Mouse (Mus musculus) C2C12 (cell line): ENCODE results near the gene Ncoa1. TPM values are rescaled to one million over a fixed set of nuclear protein-coding genes. Genes with fewer than 3 reads are reported as not detected.

Experiments used
- H3K27me3 ChIP-seq: one replicate; pipeline ENCODE4 v1.6.1; 2011; ENCODE audit not compliant: control insufficient read depth, insufficient read depth, insufficient read length
- H3K36me3 ChIP-seq: one replicate; pipeline ENCODE4 v1.6.1; 2011; ENCODE audit not compliant: control insufficient read depth, insufficient read depth
- H3K4me3 ChIP-seq: one replicate; pipeline ENCODE4 v1.5.1; 2011; ENCODE audit warnings: mild to moderate bottlenecking, control low read depth; ENCODE audit not compliant: poor library complexity, insufficient read depth, severe bottlenecking
- H3K79me2 ChIP-seq: one replicate; pipeline ENCODE4 v1.6.1; 2011; ENCODE audit not compliant: control insufficient read depth, insufficient read depth
- H3K79me3 ChIP-seq: one replicate; pipeline ENCODE4 v1.6.1; 2011; ENCODE audit warnings: low read depth, control low read depth
- H3ac ChIP-seq: one replicate; pipeline ENCODE3; 2011; ENCODE audit warnings: low read depth; ENCODE audit not compliant: control insufficient read depth, insufficient read length
- CEBPB ChIP-seq: IDR thresholded peaks from one replicate; pipeline ENCODE4 v1.6.1; 2011; ENCODE audit warnings: low read depth, mild to moderate bottlenecking, control low read depth, moderate library complexity
- CTCF ChIP-seq: IDR thresholded peaks from one replicate; pipeline ENCODE4 v1.5.1; 2011; ENCODE audit not compliant: control insufficient read depth, insufficient read depth, insufficient read length
- FOSL1 ChIP-seq: IDR thresholded peaks from one replicate; pipeline ENCODE4 v1.8.0; 2011; ENCODE audit warnings: mild to moderate bottlenecking, low read length; ENCODE audit not compliant: poor library complexity, insufficient read depth, severe bottlenecking
- MAX ChIP-seq: IDR thresholded peaks from one replicate; pipeline ENCODE4 v1.6.1; 2011; ENCODE audit warnings: mild to moderate bottlenecking, control low read depth
- MYOD1 ChIP-seq: IDR thresholded peaks from one replicate; pipeline ENCODE4 v1.6.1; 2011; ENCODE audit warnings: low read depth; ENCODE audit not compliant: control insufficient read depth, insufficient read length
- MYOG ChIP-seq: IDR thresholded peaks from one replicate; pipeline ENCODE4 v1.6.1; 2011; ENCODE audit not compliant: control insufficient read depth, insufficient read length; ENCODE audit errors: extremely low read depth
- USF1 ChIP-seq: IDR thresholded peaks from one replicate; pipeline ENCODE4 v1.6.1; 2011; ENCODE audit warnings: low read depth, mild to moderate bottlenecking, control low read depth, moderate library complexity
- polyA plus RNA-seq: library from polyadenylated mRNA; unstranded; fragments of >200 nt; fragmentation: generic; extraction: Trizol; gene quantifications from one replicate; pipeline ENCODE4 v1.2.1, GENCODE M21; 2012; ENCODE audit warnings: missing spikeins

Ncoa1 gene
- polyA plus RNA-seq, 1 experiment, result 3.4 TPM

DNA sequence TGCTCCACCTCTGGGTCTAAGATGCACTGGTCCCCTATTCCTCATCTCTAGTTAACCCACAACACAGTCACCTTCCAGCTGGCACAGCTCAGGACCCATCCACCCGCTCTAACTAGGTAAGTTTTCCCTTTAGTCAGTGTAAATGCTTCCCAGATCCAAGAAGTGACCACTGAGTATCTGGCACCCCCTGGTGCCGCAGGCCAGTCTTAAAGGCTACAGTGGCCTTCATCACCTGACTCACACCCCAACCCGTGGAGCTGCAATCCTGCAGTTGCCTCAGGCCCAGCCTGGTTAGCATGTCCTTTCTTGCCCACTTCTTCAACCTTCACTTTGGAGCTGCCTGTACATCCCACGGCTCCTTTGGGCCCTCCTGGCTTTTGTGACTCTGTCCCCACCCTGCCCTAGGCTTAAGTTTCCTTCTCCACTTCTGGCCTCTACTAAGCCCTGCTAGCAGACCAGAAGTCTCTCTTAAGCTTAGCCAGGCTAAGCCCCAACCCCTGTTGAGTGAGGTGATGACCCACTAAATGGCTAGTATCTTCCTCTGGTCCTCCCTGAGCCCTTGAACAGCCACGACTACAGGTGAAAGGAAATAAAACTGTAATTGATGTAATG is 120.0 kb downstream of the Ncoa1 start:
- H3K4me3 ChIP-seq, result no peak overlapping the region
- TF ChIP-seq MYOD1, result no peak
- TF ChIP-seq MAX, result no peak
- TF ChIP-seq USF1, result no peak
- no peak for TF ChIP-seq CEBPB
- no peak for TF ChIP-seq CTCF
- no peak for TF ChIP-seq FOSL1
- TF ChIP-seq MYOG, result no peak
- H3ac ChIP-seq, result no peak overlapping the region
- no peaks in the 10 kb centered on the region for H3K79me2 ChIP-seq
- no peaks in the 10 kb centered on the region for H3K27me3 ChIP-seq
- H3K79me3 ChIP-seq, result no peaks in the 10 kb centered on the region
- H3K36me3 ChIP-seq, result no peaks in the 10 kb centered on the region

GRCm38 (mm10) chr12:4355019-4355730 is 121.8 kb downstream of the Ncoa1 start:
- H3K79me2 ChIP-seq, result no peaks in the 10 kb centered on the region
- H3K4me3 ChIP-seq, result no peak overlapping the region
- H3K79me3 ChIP-seq, result no peaks in the 10 kb centered on the region
- TF ChIP-seq MYOG (no peak), CTCF (no peak), USF1 (no peak), CEBPB (no peak), MYOD1 (no peak), MAX (no peak)
- H3K27me3 ChIP-seq, result no peaks in the 10 kb centered on the region
- H3ac ChIP-seq, result no peak overlapping the region
- H3K36me3 ChIP-seq, result no peaks in the 10 kb centered on the region

- H3K27me3 ChIP-seq, result no peaks in the 10 kb centered on the region
- no peak overlapping the region for H3ac ChIP-seq
- no peaks in the 10 kb centered on the region for H3K79me2 ChIP-seq
- no peaks in the 10 kb centered on the region for H3K36me3 ChIP-seq
- no peak for TF ChIP-seq CEBPB
- TF ChIP-seq USF1, result no peak
- TF ChIP-seq MYOD1, result no peak
- TF ChIP-seq FOSL1, result no peak
- TF ChIP-seq MYOG, result no peak
- no peak for TF ChIP-seq CTCF
- no peak for TF ChIP-seq MAX
- no peak overlapping the region for H3K4me3 ChIP-seq
- H3K79me3 ChIP-seq, result no peaks in the 10 kb centered on the region
Observed at GRCm38 (mm10) chr12:4343216-4343615, 133.8 kb downstream of the Ncoa1 start.

- no peaks in the 10 kb centered on the region for H3K79me3 ChIP-seq
- no peak overlapping the region for H3ac ChIP-seq
- no peak for TF ChIP-seq CTCF
- TF ChIP-seq CEBPB, result no peak
- no peak for TF ChIP-seq FOSL1
- TF ChIP-seq MAX, result no peak
- no peak for TF ChIP-seq MYOG
- no peak for TF ChIP-seq USF1
- TF ChIP-seq MYOD1, result no peak
- no peak overlapping the region for H3K4me3 ChIP-seq
- H3K79me2 ChIP-seq, result no peaks in the 10 kb centered on the region
- H3K27me3 ChIP-seq, result no peaks in the 10 kb centered on the region
- H3K36me3 ChIP-seq, result no peaks in the 10 kb centered on the region
Observed at GRCm38 (mm10) chr12:4342087-4342486, 134.9 kb downstream of the Ncoa1 start.

DNA sequence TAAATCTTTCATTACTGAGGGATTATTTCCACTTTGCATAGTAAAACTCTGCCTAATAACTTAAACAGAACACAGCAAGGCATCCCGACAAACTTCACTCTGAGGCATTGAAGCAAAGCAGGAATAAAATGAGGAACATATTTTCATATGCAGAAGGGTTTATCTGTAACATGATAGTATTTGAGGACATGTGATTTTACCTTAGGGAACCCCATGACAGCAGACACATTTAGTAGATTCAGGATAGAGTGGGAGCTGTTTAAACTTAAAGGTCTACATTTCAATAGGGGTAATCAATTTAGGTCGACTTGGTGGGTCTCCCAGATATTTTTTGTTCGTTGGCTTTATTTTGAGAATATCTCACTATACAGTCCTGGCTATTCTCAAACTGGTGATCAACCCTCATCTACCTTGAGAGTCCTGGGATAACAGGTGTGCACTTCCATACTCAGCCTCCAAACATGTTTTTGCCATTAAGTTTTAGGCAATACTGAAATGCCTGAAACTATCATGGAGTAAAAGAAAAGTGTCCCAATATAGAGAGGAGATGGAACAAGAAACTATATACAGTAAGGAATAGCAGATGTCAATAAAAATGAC is 136.6 kb downstream of the Ncoa1 start:
- no peaks in the 10 kb centered on the region for H3K36me3 ChIP-seq
- TF ChIP-seq CTCF, result no peak
- no peak for TF ChIP-seq MAX
- no peak for TF ChIP-seq CEBPB
- no peak for TF ChIP-seq MYOD1
- no peaks in the 10 kb centered on the region for H3K79me3 ChIP-seq
- no peak overlapping the region for H3K4me3 ChIP-seq
- no peak overlapping the region for H3ac ChIP-seq
- no peaks in the 10 kb centered on the region for H3K79me2 ChIP-seq
- H3K27me3 ChIP-seq, result no peaks in the 10 kb centered on the region
